Mouse (Mus musculus): ENCODE measurements around the gene Vmn2r70. TPM values are rescaled to one million over a fixed set of nuclear protein-coding genes. Genes with fewer than 3 reads are reported as not detected.

Vmn2r70 gene
- not detected in 2 replicates for polyA plus RNA-seq (2015; fragmentation: Nextera tagmentation; extraction: Ambion mirVana)

DNA sequence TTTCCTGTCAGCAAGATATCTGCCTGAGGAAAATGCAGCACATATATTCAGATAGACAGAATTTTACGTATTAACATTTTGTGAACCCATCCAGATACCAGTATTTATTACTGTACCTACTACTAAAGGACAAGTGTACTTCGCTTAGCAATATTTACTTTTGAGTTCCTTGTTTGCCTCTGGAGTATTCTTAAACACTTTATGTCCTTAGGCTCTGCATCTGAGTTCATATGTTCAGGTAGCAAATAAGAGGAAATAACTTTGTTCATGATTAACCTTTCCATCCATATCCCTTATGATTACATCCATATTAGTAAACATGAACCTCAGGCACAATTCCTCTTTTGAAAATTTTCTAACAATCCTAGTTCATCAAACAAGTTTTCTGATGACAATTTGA lies at the start of gene Vmn2r70:
Gene Vmn2r70 (minus strand): TSS at position 101 of the 400 bp plus-strand sequence.
- no peak within 1 kb of the TSS for H3K4me2 ChIP-seq (replicated peaks)
- H3K9ac ChIP-seq: no peak within 1 kb of the TSS
- no peaks in the 10 kb centered on the region for H3K9me3 ChIP-seq
- no peaks in the 10 kb centered on the region for H3K27me3 ChIP-seq (replicated peaks)
- no peak within 1 kb of the TSS for H3K27ac ChIP-seq
- 73% methylated on average over 2 of the region's 2 CpGs for WGBS
- no peaks in the 10 kb centered on the region for H3K36me3 ChIP-seq
- H3K4me1 ChIP-seq (replicated peaks): no peaks in the 10 kb centered on the region
- no peak for ATAC-seq
- H3K4me3 ChIP-seq (replicated peaks): no peak within 1 kb of the TSS

- H3K9ac ChIP-seq: no peak within 1 kb of the TSS
- no peak for ATAC-seq
- no peaks in the 10 kb centered on the region for H3K27me3 ChIP-seq (replicated peaks)
- 85% methylated on average over 5 of the region's 5 CpGs for WGBS
- H3K4me3 ChIP-seq (replicated peaks): no peak within 1 kb of the TSS
- H3K4me2 ChIP-seq (replicated peaks): no peak within 1 kb of the TSS
- H3K4me1 ChIP-seq (replicated peaks): no peaks in the 10 kb centered on the region
- H3K9me3 ChIP-seq: no peaks in the 10 kb centered on the region
- no peak within 1 kb of the TSS for H3K27ac ChIP-seq
- H3K36me3 ChIP-seq: no peaks in the 10 kb centered on the region
Measured at GRCm38 (mm10) chr7:85562787-85563186, 6.2 kb downstream of the Vmn2r70 start, which contains the start of gene Vmn2r71. Gene Vmn2r71, plus strand, starts transcription at chr7:85563087.

- 73% methylated on average over 2 of the region's 2 CpGs for WGBS
- H3K27me3 ChIP-seq (replicated peaks): no peaks in the 10 kb centered on the region
- ATAC-seq: no peak
Measured at GRCm38 (mm10) chr7:85543118-85543517, 25.9 kb downstream of the Vmn2r70 start.

GRCm38 (mm10) chr7:85542108-85542507 lies 26.9 kb downstream of the Vmn2r70 start:
- no peak for ATAC-seq
- Histone ChIP-seq H3K4me2 (replicated peaks) (no peak overlapping the region), H3K4me3 (replicated peaks) (no peak overlapping the region), H3K4me1 (replicated peaks) (no peaks in the 10 kb centered on the region), H3K27me3 (replicated peaks) (no peaks in the 10 kb centered on the region), H3K27ac (no peak overlapping the region), H3K36me3 (no peaks in the 10 kb centered on the region), H3K9me3 (no peaks in the 10 kb centered on the region), H3K9ac (no peak overlapping the region)
- 83% methylated on average over 2 of the region's 2 CpGs for WGBS

More at GRCm38 (mm10) chr7:85543118-85543517, 25.9 kb downstream of the Vmn2r70 start:
- H3K4me3 ChIP-seq (replicated peaks): no peak overlapping the region
- no peak overlapping the region for H3K27ac ChIP-seq
- H3K36me3 ChIP-seq: no peaks in the 10 kb centered on the region
- H3K9ac ChIP-seq: no peak overlapping the region
- no peak overlapping the region for H3K4me2 ChIP-seq (replicated peaks)
- H3K4me1 ChIP-seq (replicated peaks): no peaks in the 10 kb centered on the region
- no peaks in the 10 kb centered on the region for H3K9me3 ChIP-seq

Other genes starting within 250 kb of the Vmn2r70 start
- not detected in 2 replicates for gene Vmn2r69, start 153.3 kb downstream of the Vmn2r70 start, polyA plus RNA-seq (2015; fragmentation: Nextera tagmentation; extraction: Ambion mirVana)
- not detected in 2 replicates for gene Vmn2r71, start 6.1 kb downstream of the Vmn2r70 start, polyA plus RNA-seq (2015; fragmentation: Nextera tagmentation; extraction: Ambion mirVana)
- not detected in 2 replicates for gene Vmn2r72, start 185.9 kb upstream of the Vmn2r70 start, polyA plus RNA-seq (2015; fragmentation: Nextera tagmentation; extraction: Ambion mirVana)

All from intestine, embryonic 15.5 days (tissue).